ENCODE assay signal across 17 mouse cellular contexts in genomic region chr17:74630798-74631197, GRCm38 (mm10).
A peak's percentile ranks its signal among the peaks of the same experiment; 100 is the strongest.
DNase-seq lines count a peak whose midpoint lies in the region; ATAC-seq and TF ChIP-seq lines count a peak whose summit lies in the region.
"Had no signal": no experiment of that assay in that cellular context is flagged by ENCODE, and none has a peak within 500 bp of the region (broad histone marks: within the 10 kb centered on the region; RNA-seq: fewer than 3 reads in every experiment).

No protein-coding gene starts in this region.

- TF ChIP-seq EP300 in CH12.LX (IDR thresholded peaks at IDR 0.05; ENCODE audit: low read length), result peak; percentile 91

- H3K9me3 ChIP-seq in CH12.LX (replicated peaks; ENCODE audit: low read length), result no peaks in the 10 kb centered on the region
- H3K9me3 ChIP-seq in intestine, postnatal 0 days (ENCODE audit: control insufficient read depth), result no peaks in the 10 kb centered on the region
- H3K9me3 ChIP-seq in kidney, embryonic 15.5 days (replicated peaks), result no peaks in the 10 kb centered on the region
- H3K9me3 ChIP-seq: forebrain, embryonic 10.5 days; hindbrain, embryonic 12.5 days; limb, embryonic 15.5 days; midbrain, embryonic 12.5 days had no signal

- TF ChIP-seq CTCF in CH12.LX (conservative IDR thresholded peaks at IDR 0.05 in 1 of 2, IDR thresholded peaks at IDR 0.05 in 1 of 2; ENCODE audit: low read depth in 2 of 2, low read length in 2 of 2), result no peak
- no peak for TF ChIP-seq CTCF in intestine, postnatal 0 days (IDR thresholded peaks at IDR 0.05; ENCODE audit: low read depth)

- no peak overlapping the region for H3K27ac ChIP-seq in CH12.LX (ENCODE audit: insufficient read depth, low read depth)
- H3K27ac ChIP-seq in intestine, postnatal 0 days (ENCODE audit: low read depth, low read length), result no peak overlapping the region
- no peak overlapping the region for H3K27ac ChIP-seq in kidney, embryonic 15.5 days
- H3K27ac ChIP-seq: forebrain, embryonic 10.5 days; hindbrain, embryonic 12.5 days; limb, embryonic 15.5 days; macrophage; midbrain, embryonic 12.5 days had no signal

- H3K9ac ChIP-seq in CH12.LX (ENCODE audit: insufficient read depth, low read depth), result no peak overlapping the region
- no peak overlapping the region for H3K9ac ChIP-seq in intestine, postnatal 0 days (ENCODE audit: low read depth, low read length)
- no peak overlapping the region for H3K9ac ChIP-seq in kidney, embryonic 15.5 days
- H3K9ac ChIP-seq: hindbrain, embryonic 12.5 days; limb, embryonic 15.5 days; midbrain, embryonic 12.5 days had no signal

- H3K4me1 ChIP-seq in CH12.LX (ENCODE audit: control insufficient read depth in 1 of 2, insufficient read depth in 2 of 2), result peaks cover 0 to 11% of the 10 kb centered on the region in 2 experiments; a peak in 1 of 4 replicates
- H3K4me1 ChIP-seq in intestine, postnatal 0 days (replicated peaks; ENCODE audit: control insufficient read depth, insufficient read depth, low read length), result no peaks in the 10 kb centered on the region
- no peaks in the 10 kb centered on the region for H3K4me1 ChIP-seq in kidney, embryonic 15.5 days
- H3K4me1 ChIP-seq: forebrain, embryonic 10.5 days; hindbrain, embryonic 12.5 days; limb, embryonic 15.5 days; midbrain, embryonic 12.5 days had no signal

- WGBS in intestine, postnatal 0 days, result 54% methylated on average over 3 of the region's 3 CpGs
- WGBS in kidney, embryonic 15.5 days, result 88% methylated on average over 3 of the region's 3 CpGs

- no peak for TF ChIP-seq POLR2A in CH12.LX (IDR thresholded peaks at IDR 0.05; ENCODE audit: low read depth, low read length)

- H3K36me3 ChIP-seq in CH12.LX (replicated peaks in 1 of 2; ENCODE audit: control insufficient read depth in 1 of 2, insufficient read depth in 1 of 2, low read length in 1 of 2), result peaks cover 26 to 74% of the 10 kb centered on the region in 2 experiments
- peaks cover 50% of the 10 kb centered on the region for H3K36me3 ChIP-seq in intestine, postnatal 0 days (ENCODE audit: control insufficient read depth, insufficient read depth)
- peaks cover 79% of the 10 kb centered on the region for H3K36me3 ChIP-seq in kidney, embryonic 15.5 days

- H3K27me3 ChIP-seq in CH12.LX (replicated peaks), result no peaks in the 10 kb centered on the region
- H3K27me3 ChIP-seq in intestine, postnatal 0 days (replicated peaks; ENCODE audit: control insufficient read depth, insufficient read depth, low read length), result no peaks in the 10 kb centered on the region
- H3K27me3 ChIP-seq in kidney, embryonic 15.5 days, result no peaks in the 10 kb centered on the region
- H3K27me3 ChIP-seq: hindbrain, embryonic 12.5 days; limb, embryonic 15.5 days; midbrain, embryonic 12.5 days had no signal

- H3K79me2 ChIP-seq in CH12.LX (replicated peaks; ENCODE audit: control insufficient read depth, extremely low read depth, insufficient read depth, poor library complexity, severe bottlenecking), result 0 out of 2 replicates have a peak, but pooled peaks cover 4% of the 10 kb centered on the region

- peak; percentile 23 to 71 for DNase-seq in adrenal gland, adult (ENCODE audit: inconsistent age in 2 of 2, low spot score in 1 of 2)
- no peak for DNase-seq in adrenal gland, adult 8-10 months
- DNase-seq in lung, adult 18-20 months, result peak; percentile 14 to 49
- DNase-seq in lung, postnatal 14 days, result no peak
- DNase-seq in CH12.LX (ENCODE audit: extremely low read depth), result peak; percentile 51
- DNase-seq in kidney, adult 8-10 months, result no peak
- DNase-seq: cerebellum, adult 11 months; cerebellum, postnatal 36 days; kidney, postnatal 36 days; right cerebral cortex, postnatal 14 days had no signal

- no peak overlapping the region for H3K4me3 ChIP-seq in CH12.LX (replicated peaks in 1 of 3; ENCODE audit: low read depth in 2 of 3, low read length in 2 of 3, poor library complexity in 1 of 3)
- H3K4me3 ChIP-seq in intestine, postnatal 0 days (ENCODE audit: low read depth, low read length), result no peak overlapping the region
- no peak overlapping the region for H3K4me3 ChIP-seq in kidney, embryonic 15.5 days (replicated peaks)
- H3K4me3 ChIP-seq: forebrain, embryonic 10.5 days; hindbrain, embryonic 12.5 days; limb, embryonic 15.5 days; midbrain, embryonic 12.5 days had no signal

- in situ Hi-C loops in CH12.LX (cut with MboI; ENCODE audit: low pct_ligation_motif_present, low pct_unique_long_range_greater_than_20kb, low sequenced_read_pairs), result no loop called here

- peak; percentile 45; the same call in 1 of the 2 replicates for ATAC-seq in intestine, postnatal 0 days
- no peak for ATAC-seq in kidney, embryonic 15.5 days (replicated peaks; ENCODE audit: low FRiP score)

- dilution Hi-C loops in CH12.LX (cut with MboI; ENCODE audit: extremely low pct_ligation_motif_present, extremely low pct_unique_long_range_greater_than_20kb, low sequenced_read_pairs), result no loop called here

- TF ChIP-seq RAD21 in CH12.LX (IDR thresholded peaks at IDR 0.05; ENCODE audit: low read depth, low read length), result no peak

- H3K4me2 ChIP-seq in CH12.LX (ENCODE audit: insufficient read depth, low read depth, poor library complexity, severe bottlenecking), result no peak overlapping the region; the same call in 1 of the 2 replicates
- H3K4me2 ChIP-seq in intestine, postnatal 0 days (replicated peaks; ENCODE audit: low read depth), result no peak overlapping the region
- H3K4me2 ChIP-seq in kidney, embryonic 15.5 days, result no peak overlapping the region
- H3K4me2 ChIP-seq: hindbrain, embryonic 12.5 days; limb, embryonic 15.5 days; midbrain, embryonic 12.5 days had no signal

TF ChIP-seq in CH12.LX, 34 proteins besides CTCF, POLR2A, EP300 and RAD21:
- no peak for TF ChIP-seq MXI1 (IDR thresholded peaks at IDR 0.05; ENCODE audit: low read depth, low read length)
- peak; percentile 76 for TF ChIP-seq ETS1 (conservative IDR thresholded peaks at IDR 0.05; ENCODE audit: low read depth, low read length)
- TF ChIP-seq MEF2A (IDR thresholded peaks at IDR 0.05; ENCODE audit: borderline replicate concordance, low read depth, low read length), result no peak
- TF ChIP-seq UBTF (IDR thresholded peaks at IDR 0.05; ENCODE audit: low read depth, low read length), result no peak
- peak; percentile 57; the same call in 1 of the 2 replicates for TF ChIP-seq RCOR1 (conservative IDR thresholded peaks at IDR 0.05; ENCODE audit: low read depth, low read length)
- no peak for TF ChIP-seq HCFC1 (IDR thresholded peaks at IDR 0.05; ENCODE audit: low read depth, low read length)
- peak; percentile 72 for TF ChIP-seq IRF4 (IDR thresholded peaks at IDR 0.05; ENCODE audit: low read depth, low read length)
- peak; percentile 91 for TF ChIP-seq JUN (IDR thresholded peaks at IDR 0.05; ENCODE audit: insufficient read depth, low read depth, low read length)
- TF ChIP-seq CHD1 (IDR thresholded peaks at IDR 0.05; ENCODE audit: low read depth, low read length), result no peak
- TF ChIP-seq MAZ (IDR thresholded peaks at IDR 0.05; ENCODE audit: low read depth, low read length), result no peak
- no peak for TF ChIP-seq ZKSCAN1 (IDR thresholded peaks at IDR 0.05; ENCODE audit: borderline replicate concordance, low read depth, low read length)
- 0 out of 2 replicates have a peak, but pooled peaks have one; percentile 13 for TF ChIP-seq MAFK (IDR thresholded peaks at IDR 0.05; ENCODE audit: insufficient replicate concordance, low read length)
- peak; percentile 94 for TF ChIP-seq JUND (conservative IDR thresholded peaks at IDR 0.05; ENCODE audit: low read depth, low read length)

Comparison
In these comparisons a context has a peak if more than half of its experiments do, and no peak if none do; other contexts are left out.
1. DNase-seq: peak in adrenal gland, adult (2 of 2), lung, adult 18-20 months (2 of 2) and CH12.LX (single experiment); none in adrenal gland, adult 8-10 months (single experiment), lung, postnatal 14 days (single experiment) and kidney, adult 8-10 months (0 of 2).